Mouse (Mus musculus) liver, embryonic 16.5 days (tissue): ENCODE measurements around the gene Lcn6. TPM values are rescaled to one million over a fixed set of nuclear protein-coding genes. Genes with fewer than 3 reads are reported as not detected.

Experiments used
- ATAC-seq: fragments of 200-750 bp; cut with Nextera tagmentation; 2 replicates; pipeline ENCODE4 v1.8.0; 2017; ENCODE audit warnings: low read depth, mild to moderate bottlenecking, moderate number of reproducible peaks, moderate library complexity
- H3K27ac ChIP-seq: fragments of 300-500 bp; sonication (generic); 2 replicates; pipeline ENCODE4 v1.5.1; 2014; ENCODE audit warnings: mild to moderate bottlenecking, low read length
- H3K27me3 ChIP-seq: fragments of 300-500 bp; sonication (generic); 2 replicates; pipeline ENCODE4 v1.6.1; 2014; ENCODE audit warnings: low read depth, low read length, mixed read lengths; ENCODE audit not compliant: control insufficient read depth, insufficient read depth
- H3K36me3 ChIP-seq: fragments of 300-500 bp; sonication (generic); 2 replicates; pipeline ENCODE4 v1.6.1; 2014; ENCODE audit warnings: mild to moderate bottlenecking; ENCODE audit not compliant: control insufficient read depth, insufficient read depth
- H3K4me1 ChIP-seq: fragments of 300-500 bp; sonication (generic); 2 replicates; pipeline ENCODE4 v1.6.1; 2014; ENCODE audit warnings: low read depth, low read length, mixed read lengths; ENCODE audit not compliant: control insufficient read depth
- H3K4me2 ChIP-seq: fragments of 300-500 bp; sonication (generic); 2 replicates; pipeline ENCODE4 v1.6.1; 2014; ENCODE audit warnings: low read depth, low read length, mixed read lengths
- H3K4me3 ChIP-seq: fragments of 300-500 bp; sonication (generic); 2 replicates; pipeline ENCODE4 v1.5.1; 2014; ENCODE audit warnings: low read depth, mild to moderate bottlenecking, low read length
- H3K9ac ChIP-seq: fragments of 300-500 bp; sonication (generic); 2 replicates; pipeline ENCODE4 v1.6.1; 2014; ENCODE audit warnings: low read depth, low read length
- H3K9me3 ChIP-seq: fragments of 300-500 bp; sonication (generic); replicated peaks from 2 replicates; pipeline ENCODE4 v1.6.1; 2016; ENCODE audit warnings: low read length; ENCODE audit not compliant: control insufficient read depth
- WGBS: fragments of 180-500 bp; shearing (Covaris S2); extraction: QIAGEN DNeasy Blood & Tissue Kit; methylation state at CpG from one replicate; pipeline ENCODE4 v1.1.7; 2014; ENCODE audit not compliant: insufficient replicate concordance; 5-methylcytosine and 5-hydroxymethylcytosine counted together
- polyA plus RNA-seq: library from polyadenylated mRNA; unstranded; fragments of >200 nt; fragmentation: Nextera tagmentation; extraction: Ambion mirVana; gene quantifications from 2 replicates; pipeline ENCODE4 v1.2.1, GENCODE M21; 2015

The Lcn6 gene
- polyA plus RNA-seq, 1 experiment from 2014 or later: not detected

DNA sequence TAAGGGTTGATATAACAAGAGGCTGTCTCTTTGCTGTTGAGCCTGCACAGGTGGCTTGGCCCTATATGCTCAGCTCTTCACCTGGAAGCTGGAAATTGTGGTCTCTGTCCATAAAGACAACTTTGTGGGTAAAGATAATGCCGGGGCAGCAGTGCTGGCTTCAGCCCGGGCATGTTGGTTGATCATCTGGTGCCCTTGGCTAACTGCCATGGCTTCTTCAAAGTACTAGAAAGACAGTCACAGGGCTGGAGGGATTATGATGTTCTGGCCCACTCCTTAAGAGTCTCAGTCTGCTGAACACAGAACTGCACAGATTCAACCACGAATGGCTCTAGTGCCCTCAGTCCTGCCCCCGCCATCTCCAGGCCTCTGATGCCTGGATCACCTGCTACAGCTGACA, 19.3 kb upstream of the Lcn6 start:
- Histone ChIP-seq H3K4me1 (no peaks in the 10 kb centered on the region), H3K27ac (no peak overlapping the region), H3K4me3 (no peak overlapping the region), H3K4me2 (no peak overlapping the region), H3K36me3 (no peaks in the 10 kb centered on the region), H3K9me3 (no peaks in the 10 kb centered on the region), H3K9ac (no peak overlapping the region), H3K27me3 (no peaks in the 10 kb centered on the region)
- ATAC-seq: no peak
- WGBS: 62% methylated on average over 4 of the region's 4 CpGs

DNA sequence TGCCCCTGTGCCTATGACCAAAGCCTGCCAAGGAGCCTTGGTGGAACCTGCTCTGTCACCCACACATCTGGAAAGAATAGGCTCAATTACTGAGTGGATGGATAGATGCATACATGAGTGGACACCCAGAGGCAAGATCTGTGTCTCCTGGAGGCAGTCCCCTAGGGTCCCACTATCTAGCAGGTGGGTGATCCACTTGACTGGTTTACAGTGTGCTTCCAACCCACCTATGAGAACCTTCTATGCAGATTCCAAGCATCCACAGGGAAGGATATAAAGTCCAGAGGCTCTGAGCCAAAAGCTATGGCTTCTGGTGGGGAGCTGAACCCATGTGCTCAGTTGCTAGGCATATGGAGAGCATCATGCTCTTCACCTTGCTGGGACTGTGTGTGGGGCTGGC, 18.9 kb upstream of the Lcn6 start, which contains the start of gene Lcn5:
TSS of gene Lcn5 (plus strand) at position 301 of the 400 bp plus-strand sequence.
- no peak within 1 kb of the TSS for H3K9ac ChIP-seq
- no peak for ATAC-seq
- no peak within 1 kb of the TSS for H3K4me3 ChIP-seq
- H3K27me3 ChIP-seq: no peaks in the 10 kb centered on the region
- H3K4me2 ChIP-seq: no peak within 1 kb of the TSS
- H3K27ac ChIP-seq: no peak within 1 kb of the TSS
- H3K9me3 ChIP-seq: no peaks in the 10 kb centered on the region
- no peaks in the 10 kb centered on the region for H3K36me3 ChIP-seq
- no peaks in the 10 kb centered on the region for H3K4me1 ChIP-seq

DNA sequence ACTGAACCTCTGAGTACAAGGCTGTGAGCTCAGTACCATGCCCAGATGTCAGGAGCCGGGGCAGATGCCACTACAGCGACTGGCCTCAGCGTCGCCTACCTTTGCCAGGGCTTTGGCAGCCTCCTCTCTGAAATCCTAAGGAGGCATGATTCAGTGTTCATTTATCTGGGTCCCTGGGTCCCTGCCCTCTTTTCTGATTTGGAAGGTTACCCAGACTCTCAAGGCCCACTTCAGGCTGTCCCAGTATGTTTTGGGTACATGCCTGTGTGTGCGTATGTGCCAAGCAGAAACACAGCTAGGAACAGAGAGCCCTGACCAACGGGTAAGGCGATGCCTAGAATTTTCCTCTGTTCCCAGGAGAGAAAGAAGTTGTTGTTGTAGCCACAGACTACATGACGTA, 16.3 kb upstream of the Lcn6 start:
- 69% methylated on average over 8 of the region's 8 CpGs for WGBS

DNA sequence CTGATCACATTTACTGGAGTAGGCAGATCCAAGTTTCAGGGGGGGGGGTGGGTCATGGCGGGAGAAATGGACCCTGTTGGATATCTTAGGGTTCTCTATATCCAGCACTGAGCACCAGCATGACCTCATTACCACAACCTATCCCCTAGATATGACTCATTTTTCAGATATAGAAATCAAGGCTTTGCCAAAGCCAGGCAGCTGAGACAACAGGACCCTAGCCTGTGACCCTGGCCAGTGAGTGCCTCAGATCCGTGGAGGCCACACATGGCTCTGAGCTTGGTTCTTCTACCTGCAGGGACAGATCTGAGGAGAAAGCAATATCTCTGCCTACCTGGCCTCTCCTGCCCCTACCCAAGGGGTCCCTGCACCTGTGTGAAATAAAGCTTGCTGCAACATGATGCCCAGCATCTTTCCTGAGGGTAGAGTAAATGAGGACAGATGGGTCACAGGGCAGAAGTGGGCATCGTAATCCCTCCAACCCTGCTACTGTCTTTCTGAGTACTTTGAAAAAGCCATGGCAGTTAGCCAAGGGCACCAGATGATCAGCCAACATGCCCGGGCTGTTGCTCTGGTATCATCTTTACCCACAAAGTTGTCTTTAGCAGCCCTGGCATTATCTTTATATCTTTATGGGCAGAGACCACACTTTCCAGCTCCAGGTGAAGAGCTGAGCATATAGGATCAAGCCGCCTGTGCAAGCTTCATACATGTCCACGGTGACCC, 15.2 kb upstream of the Lcn6 start:
- Histone ChIP-seq H3K27me3 (no peaks in the 10 kb centered on the region), H3K4me1 (no peaks in the 10 kb centered on the region), H3K27ac (no peak overlapping the region), H3K9ac (no peak overlapping the region), H3K4me2 (no peak overlapping the region), H3K4me3 (no peak overlapping the region), H3K9me3 (no peaks in the 10 kb centered on the region), H3K36me3 (no peaks in the 10 kb centered on the region)
- WGBS: 60% methylated on average over 6 of the region's 6 CpGs
- no peak for ATAC-seq

More for the DNA sequence above, 16.3 kb upstream of the Lcn6 start:
- H3K9me3 ChIP-seq: no peaks in the 10 kb centered on the region
- no peaks in the 10 kb centered on the region for H3K36me3 ChIP-seq
- H3K4me1 ChIP-seq: no peaks in the 10 kb centered on the region
- no peak overlapping the region for H3K9ac ChIP-seq
- no peak overlapping the region for H3K27ac ChIP-seq
- no peak overlapping the region for H3K4me3 ChIP-seq
- no peak for ATAC-seq
- H3K27me3 ChIP-seq: no peaks in the 10 kb centered on the region
- H3K4me2 ChIP-seq: no peak overlapping the region

DNA sequence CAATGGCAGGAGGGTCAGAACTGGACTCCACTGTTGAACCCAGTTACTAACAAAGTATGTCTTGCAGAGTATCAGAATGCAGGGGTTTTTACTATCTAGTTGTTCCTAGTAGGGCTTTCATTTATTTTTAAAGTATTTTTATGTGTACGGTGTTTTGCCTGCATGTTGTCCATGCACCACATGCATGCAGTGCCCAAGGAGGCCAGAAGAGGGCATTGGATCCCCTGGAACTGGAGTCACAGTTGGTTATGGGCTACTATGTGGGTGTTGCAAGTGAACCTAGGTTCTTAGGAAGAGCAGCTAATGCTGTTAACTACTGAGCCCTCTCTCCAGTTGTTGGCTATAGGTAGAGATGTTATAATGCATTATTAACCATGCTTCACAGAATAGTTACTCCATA, 13.1 kb upstream of the Lcn6 start:
- no peak overlapping the region for H3K4me2 ChIP-seq
- WGBS: 50% methylated on average over 1 of the region's 1 CpGs
- H3K4me3 ChIP-seq: no peak overlapping the region
- H3K9me3 ChIP-seq: no peaks in the 10 kb centered on the region
- H3K9ac ChIP-seq: no peak overlapping the region
- no peaks in the 10 kb centered on the region for H3K27me3 ChIP-seq
- no peaks in the 10 kb centered on the region for H3K36me3 ChIP-seq
- no peak for ATAC-seq
- H3K27ac ChIP-seq: no peak overlapping the region
- H3K4me1 ChIP-seq: no peaks in the 10 kb centered on the region

DNA sequence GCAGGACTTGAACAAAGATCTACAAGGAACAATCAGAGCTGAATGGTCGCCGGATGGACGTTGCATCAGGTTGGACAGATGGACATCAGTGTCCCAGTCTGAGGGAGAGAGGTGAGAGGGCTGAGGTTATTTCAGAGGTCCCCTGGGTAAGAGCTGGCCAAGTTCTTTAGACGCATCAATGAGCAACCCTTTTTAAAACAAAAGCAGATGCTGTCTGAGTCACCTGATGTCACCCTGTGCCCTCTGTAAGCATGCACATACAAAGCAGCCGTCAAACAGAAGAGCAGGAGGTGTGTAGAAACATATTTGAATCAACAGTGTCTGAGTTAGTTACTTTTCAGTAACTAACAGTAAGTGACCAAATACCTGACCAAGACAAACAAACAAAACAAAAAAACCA, 12.5 kb upstream of the Lcn6 start:
- H3K36me3 ChIP-seq: no peaks in the 10 kb centered on the region
- no peak overlapping the region for H3K27ac ChIP-seq
- H3K9me3 ChIP-seq: no peaks in the 10 kb centered on the region
- no peak overlapping the region for H3K9ac ChIP-seq
- 69% methylated on average over 5 of the region's 5 CpGs for WGBS
- ATAC-seq: no peak
- no peaks in the 10 kb centered on the region for H3K4me1 ChIP-seq
- H3K4me3 ChIP-seq: no peak overlapping the region
- no peak overlapping the region for H3K4me2 ChIP-seq
- no peaks in the 10 kb centered on the region for H3K27me3 ChIP-seq

DNA sequence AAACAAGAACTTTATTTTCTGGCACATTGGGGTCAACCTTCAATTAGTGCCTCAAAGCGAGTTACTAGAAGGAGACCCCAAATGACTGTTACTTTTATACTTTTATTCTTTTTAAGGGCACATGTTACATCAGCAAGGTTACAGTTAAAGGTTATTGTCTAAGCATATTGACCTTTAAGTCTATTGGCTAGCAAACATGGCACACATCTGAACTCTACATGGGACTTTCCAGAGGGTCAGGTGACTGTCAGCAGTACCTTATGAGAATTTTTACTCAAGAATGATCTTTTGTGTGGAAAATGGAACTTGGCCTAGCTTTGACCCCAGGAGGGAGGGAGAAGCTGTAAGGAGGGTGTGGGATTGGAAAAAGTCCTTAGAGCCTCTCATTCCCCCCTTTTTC, 10.1 kb upstream of the Lcn6 start:
- no peak overlapping the region for H3K4me2 ChIP-seq
- no peaks in the 10 kb centered on the region for H3K36me3 ChIP-seq
- no peaks in the 10 kb centered on the region for H3K4me1 ChIP-seq
- 33% methylated on average over 1 of the region's 1 CpGs for WGBS
- H3K9me3 ChIP-seq: no peaks in the 10 kb centered on the region
- no peak overlapping the region for H3K9ac ChIP-seq
- no peak for ATAC-seq
- no peaks in the 10 kb centered on the region for H3K27me3 ChIP-seq
- H3K4me3 ChIP-seq: no peak overlapping the region
- no peak overlapping the region for H3K27ac ChIP-seq

DNA sequence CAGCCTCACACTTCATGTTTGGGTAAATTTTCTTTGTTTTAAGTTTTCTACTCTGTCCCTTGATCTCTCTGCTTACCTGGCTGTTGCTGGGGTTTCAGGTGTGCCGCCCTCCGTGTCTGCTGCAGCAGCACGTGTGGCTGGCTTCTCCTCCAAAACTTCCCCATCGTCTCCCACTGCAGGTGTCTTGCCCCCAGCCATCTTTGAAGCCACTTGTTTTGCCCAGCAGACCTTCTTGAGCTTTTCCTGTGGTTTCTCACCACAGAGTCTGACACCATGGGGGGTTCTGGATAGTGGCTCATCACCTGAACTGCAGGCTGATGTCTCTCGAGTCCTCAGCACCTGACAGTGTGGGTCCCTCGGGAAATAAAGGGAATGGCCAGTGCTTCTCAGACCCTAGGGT, 3.0 kb downstream of the Lcn6 start:
- Histone ChIP-seq H3K9ac (no peak overlapping the region), H3K27ac (no peak overlapping the region), H3K4me3 (no peak overlapping the region), H3K4me1 (no peaks in the 10 kb centered on the region), H3K4me2 (no peak overlapping the region), H3K36me3 (no peaks in the 10 kb centered on the region), H3K27me3 (no peaks in the 10 kb centered on the region), H3K9me3 (no peaks in the 10 kb centered on the region)
- WGBS: 60% methylated on average over 6 of the region's 6 CpGs
- ATAC-seq: no peak

DNA sequence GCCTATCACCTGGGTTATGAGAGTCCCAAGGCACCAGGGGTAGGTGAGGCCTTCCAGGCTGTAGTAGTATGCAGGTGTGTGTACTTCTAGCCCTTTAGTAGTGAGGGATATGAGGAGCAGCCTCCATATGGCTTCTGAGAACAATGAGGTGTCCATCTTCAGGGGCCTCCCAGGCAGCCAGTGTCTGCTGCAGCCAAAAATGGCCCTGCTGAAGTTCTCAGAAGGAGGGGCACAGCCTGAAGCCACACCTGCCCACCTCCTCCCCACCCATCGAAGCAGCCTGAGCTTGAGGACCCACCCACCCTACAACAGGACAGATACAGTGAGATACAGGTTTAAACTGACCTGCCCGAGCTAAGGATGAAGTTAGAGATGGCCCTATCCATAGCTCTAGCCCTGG, 5.8 kb downstream of the Lcn6 start, which contains the start of gene Lcn10:
TSS of gene Lcn10 (plus strand) at position 301 of the 400 bp plus-strand sequence.
- no peaks in the 10 kb centered on the region for H3K36me3 ChIP-seq
- no peaks in the 10 kb centered on the region for H3K9me3 ChIP-seq
- no peaks in the 10 kb centered on the region for H3K27me3 ChIP-seq
- no peaks in the 10 kb centered on the region for H3K4me1 ChIP-seq
- H3K9ac ChIP-seq: no peak within 1 kb of the TSS
- ATAC-seq: no peak
- no peak within 1 kb of the TSS for H3K4me3 ChIP-seq
- H3K27ac ChIP-seq: no peak within 1 kb of the TSS
- no peak within 1 kb of the TSS for H3K4me2 ChIP-seq
- WGBS: 43% methylated on average over 2 of the region's 2 CpGs
